In the genomic region with DNA sequence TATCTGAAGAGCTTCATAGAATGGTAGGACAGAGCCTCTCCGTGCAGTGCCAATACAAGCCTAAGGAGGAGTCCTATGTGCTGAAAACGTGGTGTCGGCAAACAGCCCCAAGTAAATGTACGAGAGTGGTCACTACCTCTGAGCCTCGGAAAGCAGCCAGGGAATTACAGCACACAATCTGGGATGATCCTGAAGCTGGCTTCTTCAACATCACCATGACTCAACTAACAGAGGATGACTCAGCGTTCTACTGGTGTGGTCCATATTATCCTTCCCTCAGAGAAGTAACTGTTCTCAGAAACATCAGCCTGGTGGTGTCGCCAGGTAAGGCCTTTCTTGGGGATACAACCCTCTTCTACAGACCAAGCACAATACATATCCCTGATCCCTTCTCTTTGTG, we compare ENCODE assay signal across 30 mouse cellular contexts. TPM values are rescaled to one million over a fixed set of nuclear protein-coding genes. Genes with fewer than 3 reads are reported as not detected.
DNase-seq lines count a peak whose midpoint lies in the region; ATAC-seq lines count a peak whose summit lies in the region.
"Had no signal": no experiment of that assay in that cellular context is flagged by ENCODE, and none has a peak within 500 bp of the region (broad histone marks: within the 10 kb centered on the region; RNA-seq: fewer than 3 reads in every experiment).

No protein-coding gene starts in this region.

- no peaks in the 10 kb centered on the region for H3K4me1 ChIP-seq in heart, embryonic 13.5 days
- peaks cover 57% of the 10 kb centered on the region for H3K4me1 ChIP-seq in liver, embryonic 13.5 days (replicated peaks)
- H3K4me1 ChIP-seq: limb, embryonic 15.5 days had no signal

- 0 out of 2 replicates have a peak, but pooled peaks cover under 1% of the 10 kb centered on the region for H3K9me3 ChIP-seq in heart, embryonic 13.5 days
- H3K9me3 ChIP-seq in liver, embryonic 13.5 days (replicated peaks): no peaks in the 10 kb centered on the region
- H3K9me3 ChIP-seq: limb, embryonic 15.5 days had no signal

- no peak overlapping the region for H3K9ac ChIP-seq in heart, embryonic 13.5 days
- H3K9ac ChIP-seq in liver, embryonic 13.5 days: peak overlapping the region; percentile 30; the same call in 1 of the 2 replicates
- H3K9ac ChIP-seq: kidney, embryonic 15.5 days; limb, embryonic 15.5 days had no signal

- H3K4me2 ChIP-seq in heart, embryonic 13.5 days: peak overlapping the region; percentile 13; the same call in 1 of the 2 replicates
- H3K4me2 ChIP-seq in liver, embryonic 13.5 days: peak overlapping the region; percentile 20
- H3K4me2 ChIP-seq: kidney, embryonic 15.5 days; limb, embryonic 15.5 days had no signal

- no peak for DNase-seq in heart, adult 8-10 months (ENCODE audit: low spot score)
- peak; percentile 62 for DNase-seq in liver, embryonic 13.5 days
- no peak for DNase-seq in left cerebral cortex, adult 11 months (ENCODE audit: low spot score)
- no peak for DNase-seq in cerebellum, postnatal 25 days
- DNase-seq in kidney, adult 11 months: no peak
- DNase-seq: adrenal gland, postnatal 10 days; cerebellum, adult 9-10 months; gastrocnemius, postnatal 36 days; kidney, postnatal 36 days; left cerebral cortex, postnatal 4 days; lung, postnatal 10 days; right cerebral cortex, adult 18-20 months; right cerebral cortex, postnatal 4 days; thymus, adult 18-20 months; thymus, postnatal 36 days had no signal

- no peaks in the 10 kb centered on the region for H3K36me3 ChIP-seq in heart, embryonic 13.5 days
- H3K36me3 ChIP-seq in liver, embryonic 13.5 days: no peaks in the 10 kb centered on the region
- H3K36me3 ChIP-seq: hindbrain, embryonic 10.5 days; kidney, embryonic 15.5 days; limb, embryonic 15.5 days; midbrain, embryonic 10.5 days had no signal

- H3K27ac ChIP-seq in heart, embryonic 13.5 days (replicated peaks): no peak overlapping the region
- peak overlapping the region; percentile 70 for H3K27ac ChIP-seq in liver, embryonic 13.5 days
- H3K27ac ChIP-seq: hindbrain, embryonic 10.5 days; kidney, embryonic 15.5 days; left cerebral cortex, adult 2 months; limb, embryonic 15.5 days; midbrain, embryonic 10.5 days had no signal

- 79% methylated on average over 7 of the region's 7 CpGs for WGBS in heart, embryonic 13.5 days
- 82% methylated on average over 7 of the region's 7 CpGs for WGBS in liver, embryonic 13.5 days (ENCODE audit: insufficient replicate concordance)

- no peaks in the 10 kb centered on the region for H3K27me3 ChIP-seq in heart, embryonic 13.5 days (replicated peaks)
- H3K27me3 ChIP-seq in liver, embryonic 13.5 days: no peaks in the 10 kb centered on the region
- H3K27me3 ChIP-seq: kidney, embryonic 15.5 days; limb, embryonic 15.5 days had no signal

- ATAC-seq in heart, embryonic 13.5 days (ENCODE audit: extremely low read depth, insufficient number of reproducible peaks, low FRiP score, low TSS enrichment): peak; percentile 55
- peak; percentile 88 for ATAC-seq in erythroblast, adult 5-6 weeks (replicated peaks; ENCODE audit: low FRiP score, poor library complexity, severe bottlenecking)
- ATAC-seq in liver, embryonic 13.5 days (ENCODE audit: low read depth): peak; percentile 78
- ATAC-seq: CD4-positive, CD25-positive, alpha-beta regulatory T cell, adult 4 months; intestine, postnatal 0 days had no signal

- H3K4me3 ChIP-seq in heart, embryonic 13.5 days: no peak overlapping the region
- no peak overlapping the region for H3K4me3 ChIP-seq in liver, embryonic 13.5 days (replicated peaks)
- H3K4me3 ChIP-seq: hindbrain, embryonic 10.5 days; kidney, embryonic 15.5 days; left cerebral cortex, adult 2 months; limb, embryonic 15.5 days; midbrain, embryonic 10.5 days had no signal

RNA-seq across cellular contexts. Expression of a gene that starts 0.6 kb away (rescaled TPM):
- 0.22 and 0.59 TPM in 2 replicates for polyA plus RNA-seq in heart, embryonic 13.5 days (2015; fragmentation: Nextera tagmentation; extraction: Ambion mirVana)
- under 1 TPM in 2 of 4 experiments, not detected in 2; 0.17 to 0.19 TPM for total RNA-seq in heart, adult 8-10 months (2022)
- total RNA-seq in erythroblast, adult 5-6 weeks (2015; ENCODE audit: low replicate concordance): 5.0 and 5.4 TPM in 2 replicates
- total RNA-seq in erythroblast, adult 5-6 weeks (2017; ENCODE audit: low replicate concordance): 5.7 and 8.1 TPM in 2 replicates
- polyA plus RNA-seq in liver, embryonic 13.5 days (2015; fragmentation: Nextera tagmentation; extraction: Ambion mirVana): 3.5 and 3.6 TPM in 2 replicates
- total RNA-seq: common myeloid progenitor, adult 5-6 weeks; gastrocnemius, adult 18-20 months; gastrocnemius, postnatal 36 days had no signal
- polyA plus RNA-seq: forebrain, embryonic 11.5 days; hindbrain, embryonic 10.5 days had no signal

RNA-seq across cellular contexts. Expression of a gene that starts 17.1 kb away (rescaled TPM):
- not detected in 2 replicates for polyA plus RNA-seq in heart, embryonic 13.5 days (2015; fragmentation: Nextera tagmentation; extraction: Ambion mirVana)
- total RNA-seq in heart, adult 8-10 months (2022): not detected
- 47.6 and 61.3 TPM in 2 replicates for total RNA-seq in erythroblast, adult 5-6 weeks (2015; ENCODE audit: low replicate concordance)
- total RNA-seq in erythroblast, adult 5-6 weeks (2017; ENCODE audit: low replicate concordance): 26.4 and 57.7 TPM in 2 replicates
- polyA plus RNA-seq in liver, embryonic 13.5 days (2015; fragmentation: Nextera tagmentation; extraction: Ambion mirVana): 2.1 and 2.2 TPM in 2 replicates
- total RNA-seq: gastrocnemius, adult 18-20 months; gastrocnemius, postnatal 36 days; midbrain, postnatal 0 days had no signal
- polyA plus RNA-seq: CD4-positive, CD25-positive, alpha-beta regulatory T cell, adult 4 months; forebrain, embryonic 11.5 days; hindbrain, embryonic 10.5 days; intestine, postnatal 0 days; kidney, embryonic 15.5 days; midbrain, embryonic 10.5 days; midbrain, postnatal 0 days; neural tube, embryonic 14.5 days had no signal

RNA-seq across cellular contexts. Expression of a gene that starts 32.1 kb away (rescaled TPM):
- polyA plus RNA-seq in heart, embryonic 13.5 days (2015; fragmentation: Nextera tagmentation; extraction: Ambion mirVana): 0.05 and 0.13 TPM in 2 replicates
- total RNA-seq in heart, adult 8-10 months (2022): under 1 TPM in 2 of 4 experiments, not detected in 2; 0.12 to 0.49 TPM
- total RNA-seq in erythroblast, adult 5-6 weeks (2015; ENCODE audit: low replicate concordance): 3.1 and 4.2 TPM in 2 replicates
- 5.7 and 6.2 TPM in 2 replicates for total RNA-seq in erythroblast, adult 5-6 weeks (2017; ENCODE audit: low replicate concordance)
- polyA plus RNA-seq in liver, embryonic 13.5 days (2015; fragmentation: Nextera tagmentation; extraction: Ambion mirVana): 0.63 and 0.71 TPM in 2 replicates
- total RNA-seq: gastrocnemius, adult 18-20 months; gastrocnemius, postnatal 36 days; left cerebral cortex, adult 2 months; left cerebral cortex, postnatal 4 days; midbrain, postnatal 0 days had no signal
- polyA plus RNA-seq: CD4-positive, CD25-positive, alpha-beta regulatory T cell, adult 4 months; forebrain, embryonic 11.5 days; hindbrain, embryonic 10.5 days; midbrain, embryonic 10.5 days; midbrain, postnatal 0 days; neural tube, embryonic 14.5 days had no signal

RNA-seq across cellular contexts. Expression of a gene that starts 34.6 kb away (rescaled TPM):
- polyA plus RNA-seq in heart, embryonic 13.5 days (2015; fragmentation: Nextera tagmentation; extraction: Ambion mirVana): 0.37 and 0.52 TPM in 2 replicates
- under 1 TPM; 0.56 to 0.82 (median 0.64) TPM for total RNA-seq in heart, adult 8-10 months (2022)
- 13.4 and 26.1 TPM in 2 replicates for total RNA-seq in erythroblast, adult 5-6 weeks (2015; ENCODE audit: low replicate concordance)
- total RNA-seq in erythroblast, adult 5-6 weeks (2017; ENCODE audit: low replicate concordance): 13.8 and 15.1 TPM in 2 replicates
- 4.4 and 5.5 TPM in 2 replicates for polyA plus RNA-seq in liver, embryonic 13.5 days (2015; fragmentation: Nextera tagmentation; extraction: Ambion mirVana)
- polyA plus RNA-seq: heart, postnatal 0 days; intestine, postnatal 0 days had no signal

RNA-seq across cellular contexts. Expression of a gene that starts 51.3 kb away (rescaled TPM):
- polyA plus RNA-seq in heart, embryonic 13.5 days (2015; fragmentation: Nextera tagmentation; extraction: Ambion mirVana): 0.17 and 0.24 TPM in 2 replicates
- total RNA-seq in heart, adult 8-10 months (2022): 1 to 10 TPM in 1 of 4 experiments, under 1 TPM in 3; 0.12 to 1.1 (median 0.16) TPM
- total RNA-seq in erythroblast, adult 5-6 weeks (2015; ENCODE audit: low replicate concordance): 17.5 and 20.1 TPM in 2 replicates
- total RNA-seq in erythroblast, adult 5-6 weeks (2017; ENCODE audit: low replicate concordance): 7.0 and 7.2 TPM in 2 replicates
- 1.2 and 1.8 TPM in 2 replicates for polyA plus RNA-seq in liver, embryonic 13.5 days (2015; fragmentation: Nextera tagmentation; extraction: Ambion mirVana)
- polyA plus RNA-seq: forebrain, embryonic 11.5 days; neural tube, embryonic 14.5 days had no signal

Comparison
In these comparisons a context has a peak if more than half of its experiments do, and no peak if none do; other contexts are left out.
1. RNA of a gene that starts 0.6 kb away (total RNA-seq): 5.0 to 8.1 TPM in erythroblast, adult 5-6 weeks; 0.17 to 0.19 TPM in heart, adult 8-10 months; every median in the first group is over 4 times any median in the second.
2. RNA of a gene that starts 17.1 kb away (total RNA-seq): 26.4 to 61.3 TPM in erythroblast, adult 5-6 weeks; not detected in heart, adult 8-10 months; every median in the first group is over 10 times any median in the second.
3. Peak in every context shown above with its lines, with median percentiles within 50 percentile points of each other: ATAC-seq.